Mouse (Mus musculus): ENCODE results near the gene Nfkb2. TPM values are rescaled to one million over a fixed set of nuclear protein-coding genes. Genes with fewer than 3 reads are reported as not detected.

Gene Nfkb2
- polyA plus RNA-seq, 2 experiments = 9.7 to 22.2 TPM

GRCm38 (mm10) chr19:46331936-46332335 lies 27.8 kb downstream of the Nfkb2 start:
- Histone ChIP-seq H3K9ac (ENCODE audit: low read depth, low read length, severe bottlenecking) (no peak overlapping the region), H3K27me3 (ENCODE audit: control insufficient read depth, insufficient read depth, low read length) (peaks cover 10% of the 10 kb centered on the region; the same call in 1 of the 2 replicates), H3K36me3 (ENCODE audit: control insufficient read depth, insufficient read depth, low read length) (peaks cover 24% of the 10 kb centered on the region), H3K4me2 (replicated peaks; ENCODE audit: low read depth, low read length, severe bottlenecking) (no peak overlapping the region), H3K27ac (replicated peaks; ENCODE audit: low read depth, low read length) (no peak overlapping the region), H3K9me3 (ENCODE audit: control insufficient read depth, low read length) (no peaks in the 10 kb centered on the region), H3K4me1 (ENCODE audit: control insufficient read depth, insufficient read depth, low read length) (peaks cover 7% of the 10 kb centered on the region), H3K4me3 (replicated peaks; ENCODE audit: low read length) (no peak overlapping the region)
- ATAC-seq (ENCODE audit: low FRiP score, low read depth) (no peak), DNase-seq (ENCODE audit: low spot score) (no peak)
- TF ChIP-seq POLR2A (IDR thresholded peaks at IDR 0.05; ENCODE audit: borderline replicate concordance, extremely low read depth, insufficient read depth, insufficient read length) = no peak
- WGBS = 85% methylated on average over 3 of the region's 3 CpGs

DNA sequence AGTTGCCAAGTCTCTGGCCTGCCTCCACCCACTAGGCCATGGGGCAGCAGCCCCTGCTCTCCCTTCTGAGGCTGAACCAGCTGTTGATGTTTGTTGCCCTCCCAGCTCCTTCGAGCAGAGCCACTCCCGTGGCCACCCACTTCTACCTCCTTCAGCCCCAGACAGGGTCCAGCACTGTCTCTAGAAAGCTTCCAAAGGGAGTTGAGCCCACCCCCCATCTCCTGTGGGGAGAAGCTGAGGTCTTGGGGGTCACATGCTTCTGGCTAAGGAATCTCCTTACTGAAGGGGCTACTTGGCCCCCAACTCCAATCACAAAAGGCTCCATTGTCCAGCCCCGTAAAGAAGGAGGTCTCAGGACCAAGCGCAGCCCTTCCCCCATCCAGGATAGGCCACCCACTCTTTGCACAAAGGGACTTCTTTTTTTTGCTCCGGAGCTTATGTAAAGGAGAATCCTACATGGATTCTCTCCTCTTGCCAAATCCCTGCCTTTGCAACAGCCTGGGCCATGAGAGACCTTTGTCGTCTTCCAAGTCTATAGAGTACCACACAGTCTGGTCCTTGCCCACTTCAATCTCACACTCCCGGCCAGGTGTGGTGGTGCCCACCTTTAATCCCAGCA lies 28.7 kb downstream of the Nfkb2 start:
- ATAC-seq (ENCODE audit: low FRiP score, low read depth) (no peak), DNase-seq (ENCODE audit: low spot score) (no peak)
- 71% methylated on average over 7 of the region's 7 CpGs for WGBS
- no peak for TF ChIP-seq POLR2A (IDR thresholded peaks at IDR 0.05; ENCODE audit: borderline replicate concordance, extremely low read depth, insufficient read depth, insufficient read length)
- peaks cover 11% of the 10 kb centered on the region for H3K4me1 ChIP-seq (ENCODE audit: control insufficient read depth, insufficient read depth, low read length)
- peaks cover 4% of the 10 kb centered on the region; the same call in 1 of the 2 replicates for H3K27me3 ChIP-seq (ENCODE audit: control insufficient read depth, insufficient read depth, low read length)
- H3K9ac ChIP-seq (ENCODE audit: low read depth, low read length, severe bottlenecking) = no peak overlapping the region
- no peak overlapping the region for H3K27ac ChIP-seq (replicated peaks; ENCODE audit: low read depth, low read length)
- H3K4me3 ChIP-seq (replicated peaks; ENCODE audit: low read length) = no peak overlapping the region
- no peak overlapping the region for H3K4me2 ChIP-seq (replicated peaks; ENCODE audit: low read depth, low read length, severe bottlenecking)
- no peaks in the 10 kb centered on the region for H3K9me3 ChIP-seq (ENCODE audit: control insufficient read depth, low read length)
- peaks cover 24% of the 10 kb centered on the region for H3K36me3 ChIP-seq (ENCODE audit: control insufficient read depth, insufficient read depth, low read length)

GRCm38 (mm10) chr19:46333906-46334305 lies 29.8 kb downstream of the Nfkb2 start:
- peaks cover 4% of the 10 kb centered on the region; the same call in 1 of the 2 replicates for H3K27me3 ChIP-seq (ENCODE audit: control insufficient read depth, insufficient read depth, low read length)
- H3K27ac ChIP-seq (replicated peaks; ENCODE audit: low read depth, low read length) = no peak overlapping the region
- ATAC-seq (ENCODE audit: low FRiP score, low read depth) = no peak
- TF ChIP-seq POLR2A (IDR thresholded peaks at IDR 0.05; ENCODE audit: borderline replicate concordance, extremely low read depth, insufficient read depth, insufficient read length) = no peak
- H3K4me3 ChIP-seq (replicated peaks; ENCODE audit: low read length) = no peak overlapping the region
- H3K4me1 ChIP-seq (ENCODE audit: control insufficient read depth, insufficient read depth, low read length) = peaks cover 14% of the 10 kb centered on the region
- WGBS = 96% methylated on average over 3 of the region's 3 CpGs
- H3K4me2 ChIP-seq (replicated peaks; ENCODE audit: low read depth, low read length, severe bottlenecking) = no peak overlapping the region
- H3K9ac ChIP-seq (ENCODE audit: low read depth, low read length, severe bottlenecking) = no peak overlapping the region
- peaks cover 24% of the 10 kb centered on the region for H3K36me3 ChIP-seq (ENCODE audit: control insufficient read depth, insufficient read depth, low read length)
- no peaks in the 10 kb centered on the region for H3K9me3 ChIP-seq (ENCODE audit: control insufficient read depth, low read length)
- DNase-seq (ENCODE audit: low spot score) = no peak

GRCm38 (mm10) chr19:46337719-46338330 lies 33.7 kb downstream of the Nfkb2 start:
- no peak for TF ChIP-seq POLR2A (IDR thresholded peaks at IDR 0.05; ENCODE audit: borderline replicate concordance, extremely low read depth, insufficient read depth, insufficient read length)
- H3K4me1 ChIP-seq (ENCODE audit: control insufficient read depth, insufficient read depth, low read length) = peaks cover 12% of the 10 kb centered on the region; the same call in 1 of the 2 replicates
- no peak overlapping the region for H3K27ac ChIP-seq (replicated peaks; ENCODE audit: low read depth, low read length)

GRCm38 (mm10) chr19:46338331-46338936 lies 34.3 kb downstream of the Nfkb2 start, which contains the start of gene Cuedc2:
Gene Cuedc2, minus strand, starts transcription at chr19:46338702.
- under 1% methylated on average over 24 of the region's 31 CpGs for WGBS
- no peaks in the 10 kb centered on the region for H3K36me3 ChIP-seq (ENCODE audit: control insufficient read depth, insufficient read depth, low read length)
- TF ChIP-seq POLR2A (IDR thresholded peaks at IDR 0.05; ENCODE audit: borderline replicate concordance, extremely low read depth, insufficient read depth, insufficient read length) = no peak
- DNase-seq (ENCODE audit: low spot score) (peak; percentile 97), ATAC-seq (ENCODE audit: low FRiP score, low read depth) (peak; percentile 94)
- no peaks in the 10 kb centered on the region for H3K9me3 ChIP-seq (ENCODE audit: control insufficient read depth, low read length)
- peak within 1 kb of the TSS; percentile 76 for H3K4me2 ChIP-seq (replicated peaks; ENCODE audit: low read depth, low read length, severe bottlenecking)
- no peaks in the 10 kb centered on the region for H3K27me3 ChIP-seq (ENCODE audit: control insufficient read depth, insufficient read depth, low read length)
- peak within 1 kb of the TSS; percentile 75 for H3K9ac ChIP-seq (ENCODE audit: low read depth, low read length, severe bottlenecking)
- H3K27ac ChIP-seq (replicated peaks; ENCODE audit: low read depth, low read length) = 0 out of 2 replicates have a peak within 1 kb of the TSS, but pooled peaks have one; percentile 10
- peaks cover 12% of the 10 kb centered on the region; the same call in 1 of the 2 replicates for H3K4me1 ChIP-seq (ENCODE audit: control insufficient read depth, insufficient read depth, low read length)
- H3K4me3 ChIP-seq (replicated peaks; ENCODE audit: low read length) = peak within 1 kb of the TSS; percentile 77

More at GRCm38 (mm10) chr19:46337719-46338330, 33.7 kb downstream of the Nfkb2 start:
- ATAC-seq (ENCODE audit: low FRiP score, low read depth) (no peak), DNase-seq (ENCODE audit: low spot score) (no peak)
- no peaks in the 10 kb centered on the region for H3K36me3 ChIP-seq (ENCODE audit: control insufficient read depth, insufficient read depth, low read length)
- WGBS = 35% methylated on average over 15 of the region's 15 CpGs
- H3K4me2 ChIP-seq (replicated peaks; ENCODE audit: low read depth, low read length, severe bottlenecking) = peak overlapping the region; percentile 76
- peak overlapping the region; percentile 75 for H3K9ac ChIP-seq (ENCODE audit: low read depth, low read length, severe bottlenecking)
- H3K4me3 ChIP-seq (replicated peaks; ENCODE audit: low read length) = peak overlapping the region; percentile 77
- no peaks in the 10 kb centered on the region for H3K27me3 ChIP-seq (ENCODE audit: control insufficient read depth, insufficient read depth, low read length)
- H3K9me3 ChIP-seq (ENCODE audit: control insufficient read depth, low read length) = no peaks in the 10 kb centered on the region

Measured in limb, embryonic 14.5 days (tissue).